Mouse (Mus musculus) hindlimb bud, embryonic 11.5 days (tissue): ENCODE results near the gene Agrn.
A peak's percentile ranks its signal among the peaks of the same experiment; 100 is the strongest.

ENCODE experiments used
- DNase-seq: peaks from one replicate; pipeline ENCODE4 v3.0.0-alpha.2; 2012; ENCODE audit warnings: low read depth, low spot score; ENCODE audit errors: extremely low spot score

Agrn gene

GRCm38 (mm10) chr4:156203001-156203412, 5.7 kb upstream of the Agrn start, which contains the start of gene AW011738:
TSS of gene AW011738 (plus strand) at chr4:156203304.
- no peak for DNase-seq

GRCm38 (mm10) chr4:156202462-156202893, 5.2 kb upstream of the Agrn start:
- DNase-seq: no peak

DNA sequence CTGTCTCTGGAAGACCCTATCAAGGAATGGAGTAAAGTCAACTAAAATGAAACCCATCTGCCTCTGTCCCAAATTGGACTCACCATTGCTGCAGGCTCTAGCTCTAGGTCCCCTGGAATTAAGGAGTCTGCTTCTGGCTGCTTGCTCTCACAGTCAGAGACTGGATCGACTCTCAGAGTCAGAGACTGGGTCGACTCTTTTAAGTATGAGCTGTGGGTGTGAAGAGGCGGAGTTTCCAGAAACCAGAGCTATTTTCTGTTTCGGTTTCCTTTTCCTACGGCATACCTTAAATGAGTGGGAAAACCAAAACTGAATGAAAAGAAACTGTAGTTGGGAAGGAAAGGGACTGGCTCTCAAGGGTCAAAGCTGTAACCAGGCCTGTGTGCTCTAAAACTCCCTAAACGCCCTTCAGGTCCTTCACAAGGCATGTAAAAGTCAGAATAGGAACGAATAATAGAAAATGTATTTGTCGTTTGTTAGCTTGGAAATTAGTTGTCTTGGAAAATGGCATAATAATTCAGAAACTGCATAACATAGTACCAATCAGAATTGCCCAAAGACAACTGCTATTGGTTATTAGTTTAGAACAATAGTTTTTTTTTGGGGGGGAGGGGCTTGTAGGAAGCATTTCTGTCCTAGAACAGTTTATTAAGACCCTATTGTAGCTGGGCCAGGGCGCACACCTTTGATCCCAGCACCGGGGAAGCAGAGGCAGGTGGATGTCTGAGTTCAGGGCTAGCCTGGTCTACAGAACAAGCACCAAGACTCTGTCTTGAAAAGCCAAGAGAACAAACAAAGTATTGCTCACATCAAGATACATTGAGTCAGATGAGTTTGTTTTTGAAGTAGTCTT, 3.6 kb upstream of the Agrn start, which contains the start of gene Isg15:
TSS of gene Isg15 (minus strand) at position 196 of the 853 bp plus-strand sequence.
- DNase-seq: no peak

DNA sequence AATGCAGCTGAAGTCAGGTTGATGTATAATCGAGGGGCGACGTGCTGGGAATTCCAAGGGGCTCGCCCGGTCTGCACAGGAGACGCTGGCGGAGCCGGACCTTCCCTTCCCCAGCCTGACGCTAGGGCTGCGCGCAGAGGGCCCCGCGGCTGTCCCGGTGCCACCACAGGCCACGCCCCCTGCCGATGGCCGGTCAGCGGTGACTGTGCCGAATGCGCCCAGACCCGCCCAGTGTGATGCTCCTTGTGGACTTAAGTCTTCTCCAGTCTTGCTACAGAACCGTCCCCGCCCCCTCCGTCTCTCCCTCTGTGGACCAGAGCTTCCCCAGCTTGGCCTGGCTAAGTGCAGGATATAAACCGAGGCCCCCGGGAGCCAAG, 529 bp upstream of the Agrn start:
- DNase-seq: peak; percentile 50

DNA sequence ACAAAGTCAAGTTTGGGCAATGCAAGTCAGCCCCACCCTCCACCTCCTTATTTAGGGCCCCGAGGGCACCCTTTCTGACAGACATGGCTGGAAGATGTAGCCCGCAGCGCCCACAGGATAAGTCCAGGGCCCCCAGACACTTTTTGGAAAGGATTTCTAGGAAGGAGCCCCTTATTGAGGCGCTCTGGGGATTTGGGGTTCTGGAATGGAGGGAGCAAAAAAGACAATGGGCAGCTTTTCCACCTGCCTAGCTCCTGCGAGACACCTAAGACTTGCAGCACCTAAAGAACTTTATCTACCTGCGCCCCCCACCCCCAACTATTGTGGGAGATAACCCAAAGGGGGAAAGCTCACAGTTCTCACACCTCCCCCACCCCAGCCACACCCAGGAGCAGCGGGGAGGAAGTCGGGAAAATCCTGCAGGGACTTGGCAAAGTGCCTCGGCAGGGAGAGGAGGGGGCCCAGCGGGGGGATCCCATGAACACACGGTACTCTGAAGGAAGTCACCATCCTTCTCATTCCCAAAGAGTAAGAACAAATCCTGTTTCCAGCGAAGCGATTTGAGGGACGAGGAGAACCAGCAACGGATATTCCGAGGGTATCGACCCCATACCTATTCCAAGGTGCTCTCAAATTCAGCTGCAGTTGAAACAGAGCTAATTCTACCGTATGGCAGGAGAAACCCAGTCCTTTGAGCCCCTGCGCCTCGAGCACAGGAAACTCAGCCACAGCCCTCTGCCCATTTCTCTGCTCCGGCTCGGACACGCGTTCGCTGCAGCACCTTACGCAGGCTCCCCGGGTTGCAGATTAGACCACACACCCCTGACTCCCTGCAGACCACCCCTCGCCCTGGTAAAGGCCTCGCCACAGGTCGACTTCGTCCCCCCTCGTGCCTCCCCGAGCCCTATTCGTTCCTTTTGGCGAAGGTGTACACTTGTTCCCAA, 1.1 kb downstream of the Agrn start:
- DNase-seq: no peak

GRCm38 (mm10) chr4:156194346-156194745, 2.9 kb downstream of the Agrn start:
- no peak for DNase-seq

DNA sequence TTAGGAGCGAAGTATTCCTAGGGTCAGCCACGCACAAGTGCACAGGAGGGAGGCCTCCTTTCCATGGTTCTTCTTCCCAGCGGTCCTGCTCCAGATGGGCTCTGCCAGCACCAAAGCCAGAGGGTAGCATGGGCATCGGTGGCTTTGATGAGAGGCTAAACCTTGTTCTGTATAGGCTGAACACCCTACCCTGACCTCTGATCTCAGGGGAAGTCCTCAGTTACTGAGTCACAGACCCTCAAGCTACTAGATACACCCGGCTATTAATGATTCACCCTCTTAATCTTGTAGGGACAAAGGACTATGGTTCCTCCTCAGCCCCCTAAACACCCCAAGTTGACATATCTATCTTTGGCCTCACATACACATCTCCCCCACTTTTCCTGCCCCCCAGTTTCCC, 3.4 kb downstream of the Agrn start:
- DNase-seq: no peak

- no peak for DNase-seq
Measured at GRCm38 (mm10) chr4:156193200-156193590, 4.1 kb downstream of the Agrn start.

DNA sequence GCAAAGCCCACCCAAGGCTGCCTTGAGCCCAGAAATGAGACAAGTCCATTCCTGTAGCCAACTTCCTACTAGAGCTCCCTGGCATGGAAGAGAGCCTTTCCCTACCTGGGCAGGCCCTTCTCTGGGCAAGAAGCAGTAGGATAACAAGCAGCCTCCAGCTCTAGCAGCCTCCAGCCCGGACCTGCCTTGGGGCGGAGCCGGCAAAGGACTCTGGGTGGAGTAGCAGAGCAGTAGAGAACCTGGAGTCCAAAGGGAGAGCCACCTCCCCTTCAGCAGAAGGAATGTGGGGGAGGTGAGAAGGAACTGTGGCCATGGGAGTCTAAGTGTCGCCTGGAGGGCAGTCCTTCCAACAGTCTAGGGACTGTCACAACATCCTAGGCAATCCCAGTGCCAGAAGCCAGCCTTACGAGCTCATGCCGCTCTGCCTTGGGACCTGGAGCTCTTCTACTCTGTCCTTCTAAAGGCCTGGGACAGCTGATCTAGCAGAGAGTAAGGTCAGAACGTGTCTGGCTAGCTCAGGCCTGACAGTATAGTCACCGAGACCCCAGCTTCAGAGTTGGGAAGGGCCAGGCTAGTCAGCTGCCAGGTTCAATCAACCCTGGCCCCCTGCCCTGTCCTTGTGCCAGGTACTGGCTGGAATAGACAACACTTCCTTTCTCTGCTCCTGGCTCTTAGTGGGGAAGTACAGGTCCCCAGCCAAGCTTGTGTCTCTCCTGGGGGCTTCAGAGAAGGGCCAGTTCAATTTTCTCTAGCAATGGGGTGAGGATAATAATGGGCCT, 4.7 kb downstream of the Agrn start:
- no peak for DNase-seq

GRCm38 (mm10) chr4:156188811-156189323, 8.4 kb downstream of the Agrn start:
- no peak for DNase-seq

DNA sequence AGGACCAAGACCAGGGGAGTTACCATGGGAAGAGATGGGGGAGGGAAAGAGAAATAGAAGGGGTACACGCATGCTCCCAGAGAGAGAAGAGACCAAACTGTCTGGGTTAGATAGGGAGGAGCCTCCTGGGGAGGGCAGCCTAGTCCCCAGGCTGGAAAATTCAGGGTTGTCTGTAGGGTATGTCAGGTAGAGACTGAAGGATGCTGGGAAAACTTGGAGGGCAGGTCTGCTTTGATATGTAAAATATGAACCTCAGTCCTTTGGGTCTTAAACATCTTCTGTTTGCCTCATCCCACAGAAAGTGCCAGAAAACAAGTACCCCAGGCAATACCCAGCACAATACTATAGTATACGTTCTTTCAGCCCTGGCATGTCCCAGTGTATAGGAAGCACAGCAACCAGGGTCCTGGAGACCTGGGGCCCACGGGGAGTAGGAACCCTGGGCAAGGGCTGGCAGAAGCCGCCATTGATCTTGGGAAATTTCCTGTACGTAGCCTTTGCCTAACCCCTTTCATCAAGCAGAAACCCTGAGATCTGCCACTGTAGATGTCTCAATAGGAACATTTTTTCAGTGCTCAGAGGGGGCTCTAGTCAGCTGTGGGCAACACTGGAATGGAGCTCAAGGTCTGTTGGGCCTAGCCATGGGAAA, 9.0 kb downstream of the Agrn start:
- DNase-seq: no peak

GRCm38 (mm10) chr4:156185950-156186850, 11.1 kb downstream of the Agrn start:
- no peak for DNase-seq

- DNase-seq: no peak
Measured at GRCm38 (mm10) chr4:156185456-156185949, 11.8 kb downstream of the Agrn start.

DNA sequence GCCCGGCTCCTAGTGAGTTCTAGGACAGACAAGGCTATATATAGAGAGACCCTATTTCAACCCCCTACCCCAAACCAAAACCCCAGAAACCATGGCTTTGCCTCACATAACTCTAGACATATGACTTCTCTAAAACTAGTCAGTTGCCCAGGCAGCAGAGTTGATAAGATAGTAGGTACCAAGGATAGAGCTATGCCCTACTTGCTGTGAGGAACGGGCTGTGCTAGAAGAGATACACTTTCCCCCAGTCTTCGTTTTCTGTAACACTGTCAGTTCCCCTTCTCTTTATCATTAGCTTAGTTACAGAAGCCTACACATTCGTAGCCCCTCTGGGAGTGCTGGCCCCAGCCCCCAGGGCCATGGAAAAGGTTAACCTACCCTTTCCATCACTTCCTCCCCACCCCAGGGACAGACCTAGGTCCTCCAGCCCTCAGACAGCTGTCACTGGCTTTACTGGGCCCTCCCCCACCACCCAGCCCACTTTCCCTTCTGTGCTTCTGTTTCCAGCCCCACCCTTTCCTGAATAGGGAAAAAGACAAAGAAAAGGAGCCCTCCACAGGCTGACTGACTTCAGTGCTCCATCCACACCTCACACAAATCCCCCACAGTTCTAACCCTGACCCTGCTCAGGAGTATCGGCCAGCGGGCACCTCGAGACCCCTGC, 12.9 kb downstream of the Agrn start:
- no peak for DNase-seq

- DNase-seq: no peak
Measured at GRCm38 (mm10) chr4:156183747-156184146, 13.5 kb downstream of the Agrn start.

DNA sequence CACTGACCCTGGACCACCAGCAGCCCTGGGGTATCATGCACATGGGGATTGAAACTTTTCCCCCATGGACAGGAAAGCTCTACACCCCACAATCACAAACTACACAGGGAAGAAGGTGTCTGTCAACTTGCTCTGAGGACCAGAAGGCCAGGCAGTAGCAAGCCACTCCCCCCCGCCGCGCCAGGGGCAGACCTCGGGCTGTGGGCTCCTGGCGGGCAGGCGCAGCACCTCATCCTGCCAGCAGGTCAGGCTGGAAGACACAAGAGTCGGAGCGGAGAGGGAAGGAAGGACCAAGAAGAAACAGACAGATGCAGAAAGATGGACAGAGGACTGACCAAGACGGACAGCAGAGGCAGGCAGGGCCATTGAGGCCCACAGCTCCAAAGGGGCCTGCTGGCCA, 19.7 kb downstream of the Agrn start:
- no peak for DNase-seq

DNA sequence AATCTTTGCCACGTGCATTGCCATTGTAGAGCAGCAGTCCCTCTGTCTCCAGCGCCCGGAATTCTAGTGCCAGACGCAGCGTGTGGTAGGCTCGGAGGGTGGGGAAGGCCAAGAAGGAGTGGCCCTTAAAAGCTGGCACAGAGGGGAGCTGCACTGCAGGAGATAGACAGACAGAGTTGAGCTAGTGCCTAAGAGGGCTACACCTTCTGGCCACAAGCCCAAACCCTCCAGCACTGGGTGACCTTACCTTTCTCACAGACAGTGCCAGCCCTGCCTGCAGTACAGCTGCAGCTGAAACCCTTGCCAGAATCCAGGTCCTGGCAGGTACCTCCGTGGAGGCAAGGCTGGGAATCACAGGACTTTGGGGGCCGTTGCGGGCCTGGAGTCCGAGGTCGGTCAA, 25.5 kb downstream of the Agrn start:
- no peak for DNase-seq

DNA sequence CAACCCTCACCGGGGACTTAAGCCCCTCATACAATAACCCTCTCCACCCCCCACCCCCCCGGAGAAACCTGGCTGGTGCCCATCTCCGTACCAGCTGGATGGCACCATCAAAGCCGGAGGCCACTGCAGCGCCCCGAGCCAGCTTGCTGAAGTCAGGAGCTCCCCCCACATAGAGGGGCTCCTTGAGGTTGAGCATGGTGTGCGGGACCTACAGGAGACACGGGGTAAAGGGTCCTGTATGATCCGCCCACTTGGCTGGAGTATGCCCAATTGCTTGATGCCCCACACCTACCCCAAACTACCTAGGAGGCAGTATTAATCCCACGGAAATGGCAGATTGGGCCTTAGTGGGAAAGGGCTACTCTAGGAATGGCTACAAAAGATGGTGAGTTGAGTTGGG, 28.2 kb downstream of the Agrn start:
- DNase-seq: no peak
